Mouse (Mus musculus) CD8-positive naive resting alpha-beta T cell, adult 2 months (primary cell): ENCODE measurements at regions not wholly inside any gene's neighbourhood (a gene's known extent, or its start where the extent isn't known, plus 50 kb on each side); places are given as distances from the start of the nearest gene placed in this dataset.
A peak's percentile ranks its signal among the peaks of the same experiment; 100 is the strongest.
"Not testable (repeated sequence)": the region's sequence is repeated elsewhere in the genome, so short reads cannot be mapped to it uniquely, and the experiment has no call there.

Experiments
- DNase-seq, 2 experiments: peaks; one replicate each; pipeline ENCODE4 v3.0.0; 2022; ENCODE audit warnings: low read depth in 2 of 2, low spot score in 2 of 2

GRCm38 (mm10) chr4:8462414-8462813, 223.6 kb upstream of the Car8 start:
- not testable (repeated sequence) for DNase-seq

DNA sequence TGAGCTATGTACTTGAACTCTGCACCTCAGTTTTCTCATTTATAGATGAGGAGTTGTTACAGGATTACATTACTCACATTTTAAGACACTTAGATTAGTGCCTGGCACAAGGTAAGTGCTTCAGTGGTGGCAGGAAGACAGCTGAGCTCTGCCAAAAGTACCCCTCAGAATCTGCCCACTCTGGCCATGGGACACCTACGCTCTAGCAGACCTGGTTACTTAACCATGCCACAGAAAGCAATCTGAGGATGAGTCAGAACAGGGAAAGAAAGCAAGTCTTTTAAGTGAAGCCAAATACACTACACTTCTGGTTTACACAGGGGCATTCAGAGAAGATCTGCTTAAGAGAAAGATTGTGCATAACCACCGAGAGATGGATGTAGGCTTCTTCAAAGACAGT, 215.5 kb upstream of the Car8 start:
- no peak for DNase-seq

- no peak for DNase-seq
These were observed 193.6 kb upstream of the Car8 start for GRCm38 (mm10) chr4:8432393-8432792.

GRCm38 (mm10) chr4:8431032-8431332, 192.1 kb upstream of the Car8 start:
- DNase-seq = no peak

- DNase-seq = no peak
These were observed 191.6 kb upstream of the Car8 start for GRCm38 (mm10) chr4:8430269-8431031.

DNA sequence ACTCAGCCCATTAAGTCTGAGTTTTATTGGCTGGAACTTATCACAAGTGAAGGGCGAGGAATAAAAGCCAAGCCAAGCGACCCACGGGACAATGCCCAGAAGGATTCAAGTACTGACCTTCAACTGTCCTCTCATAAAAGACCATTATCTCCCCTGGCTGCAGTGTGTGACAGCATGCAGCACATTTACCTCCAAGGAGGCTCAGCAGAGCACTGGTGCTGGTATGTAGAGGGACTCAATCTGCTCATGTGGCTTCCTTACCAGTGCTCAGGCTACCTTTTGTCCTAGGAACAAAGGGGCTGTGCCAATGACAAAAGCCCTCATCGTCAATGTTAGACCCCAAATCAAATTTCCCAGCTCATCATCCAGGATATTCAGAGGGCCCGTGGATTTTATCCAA, 190.9 kb upstream of the Car8 start:
- DNase-seq = no peak

GRCm38 (mm10) chr4:8428629-8429523, 190.0 kb upstream of the Car8 start:
- no peak for DNase-seq

GRCm38 (mm10) chr4:8427812-8428211, 189.0 kb upstream of the Car8 start:
- no peak for DNase-seq

- DNase-seq = no peak
These were observed 184.7 kb upstream of the Car8 start for GRCm38 (mm10) chr4:8423392-8424045.

DNA sequence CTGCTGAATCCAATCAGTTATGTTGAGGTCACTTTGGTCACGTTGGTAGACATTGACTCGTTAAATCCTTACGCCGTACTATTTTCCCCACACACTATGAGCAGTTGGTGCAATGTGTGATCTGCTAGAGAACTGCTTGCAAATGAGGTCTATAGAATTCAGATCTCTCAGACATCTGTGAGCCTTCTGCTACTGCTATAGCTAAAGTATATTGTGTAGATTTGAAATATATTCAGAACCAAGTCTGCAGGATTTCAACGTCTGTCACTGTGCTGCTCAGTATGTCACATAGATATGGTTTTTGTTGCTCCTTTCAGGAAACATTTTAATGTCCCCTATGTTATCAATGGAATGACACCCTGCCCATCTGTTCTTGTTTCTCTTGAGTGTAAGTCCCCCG, 182.4 kb upstream of the Car8 start:
- DNase-seq = no peak

DNA sequence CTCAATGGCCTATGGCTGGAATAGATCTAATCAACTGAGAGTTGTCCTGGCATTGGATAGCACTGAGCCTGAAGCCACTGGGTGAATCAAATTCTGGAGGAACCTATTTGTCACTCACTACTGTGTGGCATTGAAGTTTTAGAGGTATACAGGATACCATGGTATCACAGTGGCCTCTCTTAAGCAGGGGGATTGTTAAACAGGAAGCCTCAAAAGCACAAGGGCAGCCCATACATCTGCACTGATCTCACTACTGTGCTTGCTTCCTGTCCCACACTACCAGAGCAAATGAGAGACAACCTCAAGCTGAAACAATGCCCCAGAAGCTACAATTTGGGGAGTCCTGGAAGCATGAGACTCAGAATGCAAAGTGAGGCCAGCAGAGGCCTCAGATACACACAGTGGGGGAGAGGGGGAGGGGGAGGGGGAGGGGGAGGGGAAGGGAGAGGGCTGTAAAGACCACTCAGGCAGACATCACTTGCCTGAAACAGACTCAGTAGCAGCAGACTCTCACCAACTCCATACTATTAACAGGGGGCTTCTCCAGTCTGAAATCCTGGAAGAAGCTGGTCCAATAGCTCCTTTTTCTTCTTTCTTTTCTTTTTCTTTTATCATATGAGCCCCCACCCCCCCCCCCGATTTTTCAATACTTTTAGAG, 179.7 kb upstream of the Car8 start:
- peak; percentile 2 to 8 for DNase-seq

GRCm38 (mm10) chr4:8417821-8418220, 179.0 kb upstream of the Car8 start:
- DNase-seq = no peak

DNA sequence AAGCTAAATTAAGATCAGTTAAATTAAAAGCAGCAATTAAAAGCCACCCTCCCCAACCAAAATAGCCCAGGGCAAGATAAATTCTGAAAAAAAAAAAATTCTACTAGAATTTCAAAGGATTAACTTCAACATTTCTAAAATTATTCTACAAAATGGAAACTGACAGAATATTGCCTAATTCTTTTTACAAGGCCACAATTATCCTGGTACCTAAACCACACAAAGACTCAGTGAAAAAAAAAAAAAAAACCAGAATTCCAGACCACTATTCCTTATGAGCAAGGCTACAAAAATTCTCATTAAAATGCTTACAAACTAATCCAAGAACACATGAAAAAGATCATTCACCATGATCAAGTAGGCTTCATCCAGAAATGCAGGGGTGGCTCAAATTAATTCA, 174.5 kb upstream of the Car8 start:
- no peak for DNase-seq

DNA sequence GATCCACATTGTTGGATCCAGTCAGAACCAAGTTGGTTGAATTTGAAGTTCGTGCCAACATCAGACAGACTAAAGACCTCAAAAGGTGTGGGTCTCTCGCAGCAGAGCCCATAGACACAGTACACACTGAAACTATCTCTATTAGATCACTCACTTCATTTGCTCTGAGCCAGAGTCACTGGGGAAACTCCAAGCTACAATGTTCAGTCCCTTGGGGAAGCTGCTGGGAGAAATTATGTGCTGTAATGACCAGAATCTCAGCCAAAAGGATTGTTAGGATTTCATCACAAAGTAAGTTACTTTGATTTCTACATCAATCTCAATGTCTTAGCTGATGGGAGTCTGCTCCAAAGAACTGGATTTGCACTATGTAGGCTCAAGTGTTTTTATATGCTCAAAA, 161.2 kb upstream of the Car8 start:
- DNase-seq = no peak

- no peak for DNase-seq
These were observed 160.6 kb upstream of the Car8 start for GRCm38 (mm10) chr4:8399430-8399829.

- DNase-seq = no peak
These were observed 160.1 kb upstream of the Car8 start for GRCm38 (mm10) chr4:8398969-8399368.

GRCm38 (mm10) chr4:8383162-8383561, 144.3 kb upstream of the Car8 start:
- DNase-seq = no peak

GRCm38 (mm10) chr4:8382125-8382417, 143.2 kb upstream of the Car8 start:
- no peak for DNase-seq

GRCm38 (mm10) chr4:8381408-8382124, 142.7 kb upstream of the Car8 start:
- DNase-seq = no peak

DNA sequence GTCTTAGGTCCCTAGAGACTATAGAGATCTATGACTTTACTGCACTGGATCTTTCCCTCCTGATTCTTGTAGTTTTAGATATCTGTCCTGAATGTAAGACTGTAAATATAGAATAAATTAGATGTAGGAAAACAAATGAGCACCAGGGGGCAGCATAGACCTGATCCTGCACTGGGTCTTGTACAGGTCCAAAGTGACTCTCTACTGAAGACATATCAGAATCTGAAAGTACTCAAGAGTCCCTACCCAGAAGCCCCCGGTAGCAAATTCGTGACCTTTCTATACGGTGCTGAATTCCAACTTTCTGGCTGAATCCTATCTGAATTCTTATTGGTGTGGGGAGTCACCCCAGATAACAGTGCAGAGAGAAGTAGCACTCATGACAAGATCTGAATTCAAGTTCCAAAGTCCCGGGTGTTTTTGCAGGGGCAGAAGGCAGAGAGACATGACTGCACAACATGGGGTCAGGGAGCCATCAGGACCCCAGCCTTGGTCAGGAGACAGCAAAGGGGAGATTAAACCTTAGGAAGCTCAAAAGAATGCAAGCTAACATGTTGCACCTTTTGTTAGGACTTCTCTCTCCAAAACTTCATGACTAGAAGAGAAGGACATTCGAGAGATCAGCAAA, 142.0 kb upstream of the Car8 start:
- DNase-seq = peak; percentile 49 to 59
